Mouse (Mus musculus) lung, postnatal 0 days (tissue): ENCODE measurements at regions not wholly inside any gene's neighbourhood (a gene's known extent, or its start where the extent isn't known, plus 50 kb on each side); places are given as distances from the start of the nearest gene placed in this dataset.

Experiments
- CTCF ChIP-seq: IDR thresholded peaks from 2 replicates; pipeline ENCODE4 v1.5.1; 2016; ENCODE audit warnings: antibody characterized with exemption, mild to moderate bottlenecking
- EP300 ChIP-seq: IDR thresholded peaks from 2 replicates; pipeline ENCODE4 v1.6.1; 2016; ENCODE audit warnings: antibody characterized with exemption, mild to moderate bottlenecking, control low read depth

DNA sequence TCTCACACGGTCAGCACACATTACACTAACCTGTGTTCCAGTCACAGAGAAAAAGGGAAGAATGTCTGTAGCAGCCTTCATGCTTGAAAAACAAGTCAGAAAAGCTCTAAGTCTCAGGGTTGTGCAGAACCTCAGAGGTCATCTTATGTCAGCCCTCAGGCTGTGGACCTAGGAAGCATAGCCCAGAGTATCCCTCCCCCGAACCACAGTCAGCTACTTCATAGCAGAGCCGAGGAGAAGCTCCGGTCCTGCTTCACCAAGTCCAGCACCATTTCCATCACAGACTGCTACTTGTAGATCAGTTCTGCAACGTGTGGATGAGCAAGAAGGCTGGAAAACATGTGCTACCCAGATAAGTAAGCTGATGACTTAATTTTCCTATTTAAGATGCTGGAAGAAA, 122.1 kb upstream of the Mylip start:
- TF ChIP-seq CTCF (no peak), EP300 (no peak)
